Mouse (Mus musculus): ENCODE data around the gene Olfr2. TPM values are rescaled to one million over a fixed set of nuclear protein-coding genes. Genes with fewer than 3 reads are reported as not detected.

Olfr2 gene
- polyA plus RNA-seq (2015; fragmentation: Illumina TruSeq; extraction: RNeasy Lipid Tissue Mini Kit (QIAGEN cat#74804); ENCODE audit: insufficient read depth, low read depth, low replicate concordance) = not detected

DNA sequence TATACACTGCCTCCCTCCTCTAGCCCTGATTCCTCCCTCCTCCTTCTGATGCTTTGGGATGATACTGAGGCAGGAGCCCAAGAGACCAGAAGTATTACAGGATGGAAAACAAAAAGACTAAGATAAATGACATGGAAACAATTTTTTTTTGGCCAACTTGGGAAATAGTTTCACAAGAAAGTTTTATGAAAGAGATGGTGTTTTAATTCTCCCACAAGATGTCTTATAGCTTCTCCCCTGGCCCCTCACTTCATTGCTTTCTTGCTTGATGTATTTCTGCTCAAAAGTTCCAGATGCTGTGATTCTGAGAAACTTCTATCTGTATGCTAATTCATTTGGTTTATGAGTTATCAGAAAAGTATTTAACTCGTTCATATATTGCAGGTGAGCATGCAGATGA, at the start of gene Olfr2:
TSS of gene Olfr2 (minus strand) at position 101 of the 400 bp plus-strand sequence.

GRCm38 (mm10) chr7:107030874-107031273, 25.0 kb upstream of the Olfr2 start, which contains the start of gene Olfr713:
Gene Olfr713, plus strand, starts transcription at chr7:107031174.

GRCm38 (mm10) chr7:106975353-106975752, 30.5 kb downstream of the Olfr2 start, which contains the start of gene Olfr711:
Gene Olfr711, minus strand, starts transcription at chr7:106975453.

DNA sequence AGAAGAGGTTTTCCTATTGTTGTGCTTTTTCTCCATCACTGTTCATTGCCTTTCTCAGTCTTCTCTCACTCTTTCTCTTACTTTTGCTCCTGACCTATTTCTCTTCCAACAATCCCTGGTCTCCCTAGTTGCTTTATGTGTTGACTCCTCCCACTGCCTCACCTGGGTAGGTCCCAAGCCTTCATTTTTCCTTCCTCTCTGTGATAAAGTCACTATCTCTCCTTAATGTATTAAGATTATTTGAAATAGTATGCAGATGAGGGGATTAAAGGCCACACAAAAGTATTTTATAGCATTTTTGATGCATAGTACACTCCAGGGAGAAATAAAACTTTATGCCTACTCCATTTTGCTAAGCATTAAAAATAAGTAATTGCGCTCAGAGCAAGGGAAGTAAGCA, 42.0 kb downstream of the Olfr2 start, which contains the start of gene Olfr6:
TSS of gene Olfr6 (minus strand) at position 101 of the 400 bp plus-strand sequence.

DNA sequence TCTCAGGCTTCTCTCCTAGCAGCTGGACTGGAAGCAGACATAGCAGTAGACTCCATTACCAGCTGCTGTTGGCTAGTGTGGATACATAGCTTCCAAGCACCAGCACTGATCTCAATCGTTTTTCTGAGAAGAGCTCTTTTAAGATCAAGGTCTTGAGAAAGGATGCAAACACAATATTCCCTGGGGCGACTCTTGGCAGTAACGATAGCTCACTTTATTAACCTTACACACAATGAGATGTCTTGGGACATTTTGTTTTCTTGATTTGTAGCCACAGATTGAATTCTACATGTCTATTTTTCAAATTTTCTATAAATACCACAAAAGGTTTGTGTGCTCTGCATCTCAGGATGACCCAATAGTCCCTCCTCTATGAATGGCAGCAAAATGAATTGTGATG, 57.7 kb downstream of the Olfr2 start, which contains the start of gene Olfr710:
TSS of gene Olfr710 (minus strand) at position 101 of the 400 bp plus-strand sequence.

Other genes starting within 250 kb of the Olfr2 start
- not detected for gene Olfr699, start 212.9 kb downstream of the Olfr2 start, polyA plus RNA-seq (2015; fragmentation: Illumina TruSeq; extraction: RNeasy Lipid Tissue Mini Kit (QIAGEN cat#74804); ENCODE audit: insufficient read depth, low read depth, low replicate concordance)
- gene Olfr700, start 197.2 kb downstream of the Olfr2 start, polyA plus RNA-seq (2015; fragmentation: Illumina TruSeq; extraction: RNeasy Lipid Tissue Mini Kit (QIAGEN cat#74804); ENCODE audit: insufficient read depth, low read depth, low replicate concordance) = not detected
- gene Olfr701, start 191.9 kb downstream of the Olfr2 start, polyA plus RNA-seq (2015; fragmentation: Illumina TruSeq; extraction: RNeasy Lipid Tissue Mini Kit (QIAGEN cat#74804); ENCODE audit: insufficient read depth, low read depth, low replicate concordance) = not detected
- gene Olfr702, start 172.2 kb downstream of the Olfr2 start, polyA plus RNA-seq (2015; fragmentation: Illumina TruSeq; extraction: RNeasy Lipid Tissue Mini Kit (QIAGEN cat#74804); ENCODE audit: insufficient read depth, low read depth, low replicate concordance) = not detected
- not detected for gene Olfr703, start 162.7 kb downstream of the Olfr2 start, polyA plus RNA-seq (2015; fragmentation: Illumina TruSeq; extraction: RNeasy Lipid Tissue Mini Kit (QIAGEN cat#74804); ENCODE audit: insufficient read depth, low read depth, low replicate concordance)
- not detected for gene Olfr704, start 142.9 kb downstream of the Olfr2 start, polyA plus RNA-seq (2015; fragmentation: Illumina TruSeq; extraction: RNeasy Lipid Tissue Mini Kit (QIAGEN cat#74804); ENCODE audit: insufficient read depth, low read depth, low replicate concordance)
- not detected for gene Olfr705, start 129.2 kb downstream of the Olfr2 start, polyA plus RNA-seq (2015; fragmentation: Illumina TruSeq; extraction: RNeasy Lipid Tissue Mini Kit (QIAGEN cat#74804); ENCODE audit: insufficient read depth, low read depth, low replicate concordance)
- not detected for gene Olfr706, start 117.9 kb downstream of the Olfr2 start, polyA plus RNA-seq (2015; fragmentation: Illumina TruSeq; extraction: RNeasy Lipid Tissue Mini Kit (QIAGEN cat#74804); ENCODE audit: insufficient read depth, low read depth, low replicate concordance)
- not detected for gene Olfr707, start 104.8 kb downstream of the Olfr2 start, polyA plus RNA-seq (2015; fragmentation: Illumina TruSeq; extraction: RNeasy Lipid Tissue Mini Kit (QIAGEN cat#74804); ENCODE audit: insufficient read depth, low read depth, low replicate concordance)
- gene Olfr1532-ps1, start 98.1 kb downstream of the Olfr2 start, polyA plus RNA-seq (2015; fragmentation: Illumina TruSeq; extraction: RNeasy Lipid Tissue Mini Kit (QIAGEN cat#74804); ENCODE audit: insufficient read depth, low read depth, low replicate concordance) = not detected
- not detected for gene Olfr709-ps1, start 73.9 kb downstream of the Olfr2 start, polyA plus RNA-seq (2015; fragmentation: Illumina TruSeq; extraction: RNeasy Lipid Tissue Mini Kit (QIAGEN cat#74804); ENCODE audit: insufficient read depth, low read depth, low replicate concordance)
- gene Olfr710, start 57.8 kb downstream of the Olfr2 start, polyA plus RNA-seq (2015; fragmentation: Illumina TruSeq; extraction: RNeasy Lipid Tissue Mini Kit (QIAGEN cat#74804); ENCODE audit: insufficient read depth, low read depth, low replicate concordance) = not detected
- not detected for gene Olfr6, start 42.1 kb downstream of the Olfr2 start, polyA plus RNA-seq (2015; fragmentation: Illumina TruSeq; extraction: RNeasy Lipid Tissue Mini Kit (QIAGEN cat#74804); ENCODE audit: insufficient read depth, low read depth, low replicate concordance)
- gene Olfr711, start 30.6 kb downstream of the Olfr2 start, polyA plus RNA-seq (2015; fragmentation: Illumina TruSeq; extraction: RNeasy Lipid Tissue Mini Kit (QIAGEN cat#74804); ENCODE audit: insufficient read depth, low read depth, low replicate concordance) = not detected
- not detected for gene Olfr713, start 25.1 kb upstream of the Olfr2 start, polyA plus RNA-seq (2015; fragmentation: Illumina TruSeq; extraction: RNeasy Lipid Tissue Mini Kit (QIAGEN cat#74804); ENCODE audit: insufficient read depth, low read depth, low replicate concordance)
- not detected for gene Olfr714, start 64.9 kb upstream of the Olfr2 start, polyA plus RNA-seq (2015; fragmentation: Illumina TruSeq; extraction: RNeasy Lipid Tissue Mini Kit (QIAGEN cat#74804); ENCODE audit: insufficient read depth, low read depth, low replicate concordance)
- not detected for gene Olfr17, start 87.1 kb upstream of the Olfr2 start, polyA plus RNA-seq (2015; fragmentation: Illumina TruSeq; extraction: RNeasy Lipid Tissue Mini Kit (QIAGEN cat#74804); ENCODE audit: insufficient read depth, low read depth, low replicate concordance)
- not detected for gene Olfr715b, start 104.3 kb upstream of the Olfr2 start, polyA plus RNA-seq (2015; fragmentation: Illumina TruSeq; extraction: RNeasy Lipid Tissue Mini Kit (QIAGEN cat#74804); ENCODE audit: insufficient read depth, low read depth, low replicate concordance)
- gene Olfr715, start 125.0 kb upstream of the Olfr2 start, polyA plus RNA-seq (2015; fragmentation: Illumina TruSeq; extraction: RNeasy Lipid Tissue Mini Kit (QIAGEN cat#74804); ENCODE audit: insufficient read depth, low read depth, low replicate concordance) = not detected
- gene Olfr716, start 132.3 kb upstream of the Olfr2 start, polyA plus RNA-seq (2015; fragmentation: Illumina TruSeq; extraction: RNeasy Lipid Tissue Mini Kit (QIAGEN cat#74804); ENCODE audit: insufficient read depth, low read depth, low replicate concordance) = not detected
- not detected for gene Nlrp14, start 160.9 kb upstream of the Olfr2 start, polyA plus RNA-seq (2015; fragmentation: Illumina TruSeq; extraction: RNeasy Lipid Tissue Mini Kit (QIAGEN cat#74804); ENCODE audit: insufficient read depth, low read depth, low replicate concordance)
- gene Rbmxl2, start 203.4 kb upstream of the Olfr2 start, polyA plus RNA-seq (2015; fragmentation: Illumina TruSeq; extraction: RNeasy Lipid Tissue Mini Kit (QIAGEN cat#74804); ENCODE audit: insufficient read depth, low read depth, low replicate concordance) = not detected